Mouse (Mus musculus) heart, embryonic 16.5 days (tissue): Measurements from ENCODE around the gene Upk1a. TPM values are rescaled to one million over a fixed set of nuclear protein-coding genes. Genes with fewer than 3 reads are reported as not detected.

Experiments
- ATAC-seq: fragments of 200-750 bp; cut with Nextera tagmentation; replicated peaks from 2 replicates; pipeline ENCODE4 v1.8.0; 2017; ENCODE audit warnings: moderate number of reproducible peaks; ENCODE audit not compliant: insufficient read depth, low FRiP score; ENCODE audit errors: extremely low read depth
- H3K27ac ChIP-seq: fragments of 300-500 bp; sonication (generic); 2 replicates; pipeline ENCODE4 v1.5.1; 2014; ENCODE audit warnings: mild to moderate bottlenecking, low read length, control low read depth, moderate library complexity
- H3K27me3 ChIP-seq: fragments of 300-500 bp; sonication (generic); 2 replicates; pipeline ENCODE4 v1.6.1; 2014; ENCODE audit warnings: low read length, mixed read lengths; ENCODE audit not compliant: control insufficient read depth, insufficient read depth
- H3K36me3 ChIP-seq: fragments of 300-500 bp; sonication (generic); 2 replicates; pipeline ENCODE4 v1.6.1; 2014; ENCODE audit not compliant: control insufficient read depth, insufficient read depth
- H3K4me1 ChIP-seq: fragments of 300-500 bp; sonication (generic); 2 replicates; pipeline ENCODE4 v1.6.1; 2014; ENCODE audit warnings: low read length, mixed read lengths; ENCODE audit not compliant: control insufficient read depth, insufficient read depth
- H3K4me2 ChIP-seq: fragments of 300-500 bp; sonication (generic); 2 replicates; pipeline ENCODE4 v1.6.1; 2014; ENCODE audit warnings: low read depth, mild to moderate bottlenecking, control low read depth, low read length
- H3K4me3 ChIP-seq: fragments of 300-500 bp; sonication (generic); 2 replicates; pipeline ENCODE4 v1.5.1; 2014; ENCODE audit warnings: mild to moderate bottlenecking, control low read depth, low read length
- H3K9ac ChIP-seq: fragments of 300-500 bp; sonication (generic); 2 replicates; pipeline ENCODE4 v1.6.1; 2014; ENCODE audit warnings: low read length, control low read depth
- H3K9me3 ChIP-seq: fragments of 300-500 bp; sonication (generic); replicated peaks from 2 replicates; pipeline ENCODE4 v1.6.1; 2016; ENCODE audit warnings: low read length; ENCODE audit not compliant: control insufficient read depth
- WGBS: fragments of 180-500 bp; shearing (Covaris S2); extraction: QIAGEN DNeasy Blood & Tissue Kit; methylation state at CpG from one replicate; pipeline ENCODE4 v1.1.7; 2014; 5-methylcytosine and 5-hydroxymethylcytosine counted together
- microRNA-seq: library from miRNA; unstranded; fragments of <30 nt; microRNA quantifications from one replicate; pipeline ENCODE4, GENCODE M21; 2017
- polyA plus RNA-seq: library from polyadenylated mRNA; unstranded; fragments of >200 nt; fragmentation: Nextera tagmentation; extraction: Ambion mirVana; gene quantifications from 2 replicates; pipeline ENCODE4 v1.2.1, GENCODE M21; 2015

Gene Upk1a
- polyA plus RNA-seq, 1 experiment from 2014 or later, result 0.49 TPM

DNA sequence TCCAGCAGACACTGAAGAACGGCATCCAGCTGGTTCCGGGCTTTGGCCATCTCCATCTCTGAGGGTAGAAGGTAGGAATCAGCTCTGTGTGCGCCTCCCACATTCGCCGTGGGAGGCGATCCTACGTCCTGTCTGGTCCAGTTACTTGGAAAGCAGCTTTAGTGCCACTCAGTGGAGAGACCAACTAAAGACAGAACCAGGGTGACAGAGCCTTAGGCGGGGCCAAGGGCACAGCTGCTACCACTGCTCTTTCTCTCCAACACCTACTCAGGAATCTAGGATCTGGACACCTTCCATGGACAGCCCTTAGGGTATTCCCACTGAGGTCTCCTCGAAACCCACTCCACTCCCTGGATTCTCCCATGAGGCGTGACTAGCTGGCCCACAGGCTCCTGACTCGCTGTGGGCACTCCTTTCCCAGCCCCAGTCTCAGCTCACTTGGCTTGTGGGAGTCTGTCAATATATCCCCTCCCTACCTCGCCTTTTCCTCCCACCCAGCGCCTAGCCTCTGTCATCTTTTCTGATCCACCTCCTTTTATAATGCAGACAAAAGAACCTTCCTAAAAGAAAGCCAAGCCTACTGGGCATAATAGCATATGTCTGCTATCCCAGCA is 54.6 kb downstream of the Upk1a start:
- Histone ChIP-seq H3K36me3 (peaks cover 33% of the 10 kb centered on the region), H3K9ac (peak overlapping the region; percentile 86; the same call in 1 of the 2 replicates)
- WGBS, result 83% methylated on average over 13 of the region's 13 CpGs

DNA sequence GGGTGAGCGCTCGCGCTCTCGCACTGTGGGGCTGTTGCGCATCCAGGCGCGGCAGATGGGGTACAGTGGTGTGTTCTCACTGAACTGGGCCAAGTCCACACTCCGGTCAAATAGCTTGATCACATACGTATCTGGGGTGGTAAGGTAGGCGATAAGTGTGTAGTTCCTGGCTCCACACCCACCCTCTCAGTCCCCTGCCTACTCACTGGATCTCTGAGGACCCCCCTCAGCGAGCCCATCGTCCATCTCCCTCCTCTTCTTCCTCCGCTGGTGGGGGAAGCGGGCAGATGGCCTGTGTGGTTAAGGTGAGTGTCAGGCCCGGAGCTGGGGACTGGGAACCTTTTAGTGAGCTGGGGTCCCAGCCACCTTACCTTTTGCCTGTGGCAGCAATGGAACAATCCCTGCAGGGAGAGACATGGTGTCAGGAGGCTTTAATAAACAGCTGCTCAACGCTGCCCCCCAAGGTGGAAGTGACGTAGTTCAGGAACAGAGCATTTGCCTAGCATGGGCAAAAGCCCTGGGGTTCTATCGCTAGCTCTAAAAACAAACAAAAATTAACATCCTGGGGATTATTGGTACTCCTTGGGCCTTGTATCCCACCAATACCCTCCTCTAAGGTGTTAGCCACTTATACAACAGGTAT is 55.6 kb downstream of the Upk1a start:
- ATAC-seq, result no peak
- Histone ChIP-seq H3K9me3 (no peaks in the 10 kb centered on the region), H3K4me3 (no peak overlapping the region), H3K27me3 (no peaks in the 10 kb centered on the region), H3K4me2 (no peak overlapping the region), H3K36me3 (peaks cover 33% of the 10 kb centered on the region), H3K4me1 (peaks cover 30% of the 10 kb centered on the region), H3K27ac (no peak overlapping the region), H3K9ac (no peak overlapping the region)
- WGBS, result 93% methylated on average over 18 of the region's 18 CpGs

More for the DNA sequence above, 54.6 kb downstream of the Upk1a start:
- H3K27ac ChIP-seq, result no peak overlapping the region
- H3K9me3 ChIP-seq, result no peaks in the 10 kb centered on the region
- H3K4me3 ChIP-seq, result no peak overlapping the region; the same call in 1 of the 2 replicates
- peaks cover 25% of the 10 kb centered on the region for H3K4me1 ChIP-seq
- peak overlapping the region; percentile 99 for H3K4me2 ChIP-seq
- H3K27me3 ChIP-seq, result no peaks in the 10 kb centered on the region
- ATAC-seq, result no peak

DNA sequence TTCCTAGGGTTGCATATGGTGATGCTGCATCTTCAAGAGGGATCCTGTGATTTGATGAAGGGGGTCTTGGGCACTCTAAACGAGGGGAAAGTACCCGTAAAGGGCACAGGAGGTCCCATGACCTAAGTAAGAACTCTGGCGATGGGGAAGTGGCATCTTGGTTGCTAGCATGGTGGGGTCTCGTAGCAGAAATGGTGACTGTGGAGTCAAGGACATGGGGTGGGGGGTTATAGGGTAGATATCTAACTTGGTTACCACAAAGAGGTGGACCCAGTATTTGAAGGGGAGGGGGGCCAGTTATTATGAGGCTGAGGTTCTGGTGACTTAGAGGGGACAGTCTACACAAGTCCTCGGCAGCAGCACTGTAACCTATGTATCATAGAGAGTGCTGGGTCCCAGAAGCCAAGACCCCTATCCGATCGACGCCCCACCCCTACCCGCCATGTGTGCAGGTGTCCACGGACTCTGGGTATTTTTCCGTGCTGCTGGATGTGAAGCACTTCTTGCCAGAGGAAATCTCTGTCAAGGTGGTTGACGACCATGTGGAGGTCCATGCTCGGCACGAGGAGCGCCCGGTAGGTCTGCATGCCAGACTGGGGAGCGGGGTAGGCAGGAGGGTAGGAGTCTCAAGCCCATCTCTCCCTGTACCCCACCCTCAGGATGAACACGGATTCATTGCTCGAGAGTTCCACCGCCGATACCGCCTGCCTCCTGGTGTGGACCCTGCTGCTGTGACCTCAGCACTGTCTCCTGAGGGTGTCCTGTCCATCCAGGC is 58.6 kb downstream of the Upk1a start:
- ATAC-seq, result no peak
- peak overlapping the region; percentile 100 for H3K27ac ChIP-seq
- H3K4me2 ChIP-seq, result peak overlapping the region; percentile 99
- WGBS, result 81% methylated on average over 22 of the region's 22 CpGs
- H3K36me3 ChIP-seq, result peaks cover 34% of the 10 kb centered on the region
- peak overlapping the region; percentile 88 for H3K9ac ChIP-seq
- no peaks in the 10 kb centered on the region for H3K9me3 ChIP-seq
- no peaks in the 10 kb centered on the region for H3K27me3 ChIP-seq
- H3K4me1 ChIP-seq, result peaks cover 27% of the 10 kb centered on the region
- peak overlapping the region; percentile 68 for H3K4me3 ChIP-seq

Small RNA genes within 50 kb of the gene (microRNA-seq; reads per million reads assigned to microRNA genes)
- not detected for gene Mir3569

Other genes starting within 250 kb of the Upk1a start
- 32.2 and 34.7 TPM in 2 replicates for gene Tyrobp, start 199.1 kb downstream of the Upk1a start, polyA plus RNA-seq
- 2.2 and 4.6 TPM in 2 replicates for gene Hcst, start 193.0 kb downstream of the Upk1a start, polyA plus RNA-seq
- 1.7 and 1.8 TPM in 2 replicates for gene Nfkbid, start 191.1 kb downstream of the Upk1a start, polyA plus RNA-seq
- 11.1 and 13.5 TPM in 2 replicates for gene Aplp1, start 167.3 kb downstream of the Upk1a start, polyA plus RNA-seq
- 0.15 and 0.20 TPM in 2 replicates for gene Kirrel2, start 155.2 kb downstream of the Upk1a start, polyA plus RNA-seq
- gene Nphs1, start 154.5 kb downstream of the Upk1a start, polyA plus RNA-seq, result 0.19 TPM in 1 of 2 replicates, not detected in the other
- gene Prodh2, start 119.2 kb downstream of the Upk1a start, polyA plus RNA-seq, result 0.09 TPM in 1 of 2 replicates, not detected in the other
- gene Arhgap33, start 77.8 kb downstream of the Upk1a start, polyA plus RNA-seq, result 7.3 and 8.2 TPM in 2 replicates
- gene Hspb6, start 60.7 kb downstream of the Upk1a start, polyA plus RNA-seq, result 204 and 205 TPM in 2 replicates
- gene Proser3, start 60.5 kb downstream of the Upk1a start, polyA plus RNA-seq, result 6.6 and 8.4 TPM in 2 replicates
- gene Lin37, start 53.0 kb downstream of the Upk1a start, polyA plus RNA-seq, result 33.6 and 40.1 TPM in 2 replicates
- gene U2af1l4, start 49.5 kb downstream of the Upk1a start, polyA plus RNA-seq, result 102 and 104 TPM in 2 replicates
- 11.4 and 12.0 TPM in 2 replicates for gene Gm49396, start 49.5 kb downstream of the Upk1a start, polyA plus RNA-seq
- gene Psenen, start 49.2 kb downstream of the Upk1a start, polyA plus RNA-seq, result 111 and 123 TPM in 2 replicates
- gene Igflr1, start 47.4 kb downstream of the Upk1a start, polyA plus RNA-seq, result 3.9 and 5.3 TPM in 2 replicates
- 4.2 TPM in 2 replicates for gene Kmt2b, start 24.1 kb downstream of the Upk1a start, polyA plus RNA-seq
- 0.24 and 0.51 TPM in 2 replicates for gene Zbtb32, start 13.9 kb downstream of the Upk1a start, polyA plus RNA-seq
- 1,996 and 2,229 TPM in 2 replicates for gene Cox6b1, start 13.3 kb upstream of the Upk1a start, polyA plus RNA-seq
- not detected in 2 replicates for gene Etv2, start 23.0 kb upstream of the Upk1a start, polyA plus RNA-seq
- gene Rbm42, start 37.5 kb upstream of the Upk1a start, polyA plus RNA-seq, result 84.5 and 85.8 TPM in 2 replicates
- 32.2 and 32.6 TPM in 2 replicates for gene Haus5, start 52.1 kb upstream of the Upk1a start, polyA plus RNA-seq
- not detected in 2 replicates for gene Pmis2, start 58.8 kb upstream of the Upk1a start, polyA plus RNA-seq
- gene 2200002J24Rik, start 86.1 kb upstream of the Upk1a start, polyA plus RNA-seq, result 1.0 and 1.8 TPM in 2 replicates
- 0.37 and 0.39 TPM in 2 replicates for gene Atp4a, start 99.4 kb upstream of the Upk1a start, polyA plus RNA-seq
- 197 and 203 TPM in 2 replicates for gene Tmem147, start 116.7 kb upstream of the Upk1a start, polyA plus RNA-seq
- gene Gapdhs, start 130.8 kb upstream of the Upk1a start, polyA plus RNA-seq, result 0.21 and 0.47 TPM in 2 replicates
- gene Sbsn, start 138.6 kb upstream of the Upk1a start, polyA plus RNA-seq, result 1.6 and 1.8 TPM in 2 replicates
- 5.2 and 5.9 TPM in 2 replicates for gene Dmkn, start 150.9 kb upstream of the Upk1a start, polyA plus RNA-seq
- 2.0 and 2.7 TPM in 2 replicates for gene Krtdap, start 175.0 kb upstream of the Upk1a start, polyA plus RNA-seq
- gene Ffar2, start 210.9 kb upstream of the Upk1a start, polyA plus RNA-seq, result 0.26 and 0.45 TPM in 2 replicates
- gene Ffar3, start 243.3 kb upstream of the Upk1a start, polyA plus RNA-seq, result 0.10 TPM in 1 of 2 replicates, not detected in the other
- 0.04 TPM in 1 of 2 replicates, not detected in the other for gene Ffar1, start 248.7 kb upstream of the Upk1a start, polyA plus RNA-seq